Mouse (Mus musculus) forebrain, embryonic 14.5 days (tissue): ENCODE measurements at regions not wholly inside any gene's neighbourhood (a gene's known extent, or its start where the extent isn't known, plus 50 kb on each side); places are given as distances from the start of the nearest gene placed in this dataset.

Experiments
- ATAC-seq: fragments of 200-750 bp; cut with Nextera tagmentation; 2 replicates; pipeline ENCODE4 v1.8.0; 2017; ENCODE audit warnings: mild to moderate bottlenecking, moderate library complexity
- DNase-seq: peaks from one replicate; pipeline ENCODE4 v3.0.0-alpha.2; 2015; ENCODE audit warnings: low spot score
- H3K27ac ChIP-seq: fragments of 300-500 bp; sonication (generic); 2 replicates; pipeline ENCODE4 v1.5.1; 2014; ENCODE audit warnings: low read depth, mild to moderate bottlenecking, control low read depth, low read length, moderate library complexity
- H3K27me3 ChIP-seq: fragments of 300-500 bp; sonication (generic); replicated peaks from 2 replicates; pipeline ENCODE4 v1.6.1; 2014; ENCODE audit warnings: low read length, control low read depth, mixed read lengths; ENCODE audit not compliant: control insufficient read depth, insufficient read depth
- H3K36me3 ChIP-seq: fragments of 300-500 bp; sonication (generic); 2 replicates; pipeline ENCODE4 v1.6.1; 2014; ENCODE audit warnings: low read length, control low read depth; ENCODE audit not compliant: control insufficient read depth, insufficient read depth
- H3K4me1 ChIP-seq: fragments of 300-500 bp; sonication (generic); 2 replicates; pipeline ENCODE4 v1.6.1; 2014; ENCODE audit warnings: antibody characterized with exemption, low read length, control low read depth; ENCODE audit not compliant: control insufficient read depth, insufficient read depth
- H3K4me2 ChIP-seq: fragments of 300-500 bp; sonication (generic); 2 replicates; pipeline ENCODE4 v1.6.1; 2014; ENCODE audit warnings: mild to moderate bottlenecking, control low read depth, low read length
- H3K4me3 ChIP-seq: fragments of 300-500 bp; sonication (generic); 2 replicates; pipeline ENCODE4 v1.5.1; 2014; ENCODE audit warnings: low read depth, low read length, control low read depth
- H3K9ac ChIP-seq: fragments of 300-500 bp; sonication (generic); 2 replicates; pipeline ENCODE4 v1.6.1; 2014; ENCODE audit warnings: mild to moderate bottlenecking, low read length, control low read depth, moderate library complexity
- H3K9me3 ChIP-seq: fragments of 300-500 bp; sonication (generic); replicated peaks from 2 replicates; pipeline ENCODE4 v1.6.1; 2016; ENCODE audit warnings: low read length, control low read depth, mixed read lengths; ENCODE audit not compliant: control insufficient read depth
- WGBS: fragments of 180-500 bp; shearing (Covaris S2); extraction: QIAGEN DNeasy Blood & Tissue Kit; methylation state at CpG from one replicate; pipeline ENCODE4 v1.1.7; 2014; 5-methylcytosine and 5-hydroxymethylcytosine counted together

DNA sequence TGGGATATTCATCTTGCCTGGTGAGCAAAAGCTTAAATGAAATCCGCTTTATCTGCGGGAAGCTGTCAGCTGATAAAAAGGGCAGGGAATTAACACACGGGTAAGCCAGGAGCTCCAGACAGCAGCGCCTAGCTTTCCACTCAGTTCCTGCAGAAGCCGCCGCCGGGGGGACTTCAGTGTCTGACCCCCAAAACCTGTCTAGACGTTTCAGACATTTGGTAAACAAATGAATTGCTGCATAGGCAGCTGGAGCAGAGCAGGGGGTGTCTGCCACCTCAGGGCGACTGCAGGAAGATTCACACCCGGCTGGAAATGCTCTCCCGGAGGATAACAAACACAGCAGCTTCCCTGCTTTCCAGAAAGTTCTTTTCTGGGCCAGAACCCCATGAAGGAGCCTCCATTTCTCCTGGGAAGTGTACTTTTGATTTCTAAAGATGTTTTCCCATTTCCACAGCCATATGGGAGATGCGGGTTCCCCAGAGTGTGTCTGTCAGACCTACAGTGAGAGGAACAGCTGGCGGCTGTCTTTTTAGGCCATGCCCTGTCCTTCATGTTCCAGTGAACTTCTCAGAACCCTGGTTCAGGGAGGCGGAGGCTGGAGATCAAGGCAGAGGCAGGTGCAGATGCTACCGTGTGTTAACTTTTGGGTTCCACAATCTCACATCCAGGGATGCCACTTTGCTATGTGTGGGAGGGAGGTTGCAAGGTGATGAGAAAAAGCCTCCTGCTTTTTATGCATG is 58.7 kb upstream of the Pmepa1 start:
- H3K36me3 ChIP-seq, result no peaks in the 10 kb centered on the region

DNA sequence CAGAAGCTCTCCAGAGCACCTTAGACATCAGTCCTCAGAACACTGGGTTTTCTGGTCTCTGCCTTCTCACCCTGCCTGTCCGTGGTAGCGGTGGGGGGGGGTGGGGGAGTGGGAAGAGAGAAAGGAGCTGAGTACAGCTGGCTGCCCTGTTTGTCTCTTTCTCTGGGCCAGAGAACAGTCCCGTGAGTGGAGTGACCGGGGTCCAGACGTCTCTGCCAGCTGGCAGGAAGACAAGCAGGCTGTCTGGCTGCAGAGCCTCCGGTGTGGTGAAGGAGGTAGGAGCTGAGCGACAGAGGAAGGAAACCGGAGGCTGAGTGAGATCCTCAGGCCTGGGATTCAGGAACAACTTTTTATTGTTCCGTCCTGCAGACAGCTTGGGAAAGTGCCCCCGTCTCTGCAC is 59.5 kb upstream of the Pmepa1 start:
- peak; percentile 78 for DNase-seq
- Histone ChIP-seq H3K36me3 (no peaks in the 10 kb centered on the region), H3K9ac (peak overlapping the region; percentile 25; the same call in 1 of the 2 replicates), H3K9me3 (no peaks in the 10 kb centered on the region), H3K4me3 (no peak overlapping the region), H3K4me1 (peaks cover 29% of the 10 kb centered on the region), H3K4me2 (no peak overlapping the region), H3K27me3 (0 out of 2 replicates have a peak, but pooled peaks cover 2% of the 10 kb centered on the region), H3K27ac (0 out of 2 replicates have a peak overlapping the region, but pooled peaks have one; percentile 7)
- peak; percentile 59 for ATAC-seq
- WGBS, result 23% methylated on average over 10 of the region's 10 CpGs

More for the DNA sequence above, 58.7 kb upstream of the Pmepa1 start:
- Histone ChIP-seq H3K9me3 (no peaks in the 10 kb centered on the region), H3K27me3 (0 out of 2 replicates have a peak, but pooled peaks cover 2% of the 10 kb centered on the region), H3K4me1 (peaks cover 20% of the 10 kb centered on the region), H3K9ac (no peak overlapping the region), H3K4me2 (no peak overlapping the region), H3K4me3 (no peak overlapping the region), H3K27ac (no peak overlapping the region)
- peak; percentile 38 for DNase-seq
- no peak for ATAC-seq
- 18% methylated on average over 15 of the region's 15 CpGs for WGBS

GRCm38 (mm10) chr2:173337666-173338065 is 61.3 kb upstream of the Pmepa1 start:
- 87% methylated on average over 5 of the region's 5 CpGs for whole genome bisulfite sequencing
- ATAC-seq, result no peak
- Histone ChIP-seq H3K4me1 (peaks cover 31% of the 10 kb centered on the region), H3K36me3 (no peaks in the 10 kb centered on the region), H3K27me3 (0 out of 2 replicates have a peak, but pooled peaks cover 2% of the 10 kb centered on the region), H3K27ac (no peak overlapping the region), H3K4me3 (no peak overlapping the region), H3K4me2 (no peak overlapping the region), H3K9ac (no peak overlapping the region), H3K9me3 (no peaks in the 10 kb centered on the region)
- no peak for DNase-seq

GRCm38 (mm10) chr2:173338671-173339070 is 62.3 kb upstream of the Pmepa1 start:
- Histone ChIP-seq H3K36me3 (no peaks in the 10 kb centered on the region), H3K9me3 (no peaks in the 10 kb centered on the region), H3K9ac (no peak overlapping the region), H3K4me2 (no peak overlapping the region), H3K4me3 (no peak overlapping the region), H3K27ac (no peak overlapping the region), H3K27me3 (0 out of 2 replicates have a peak, but pooled peaks cover 2% of the 10 kb centered on the region), H3K4me1 (peaks cover 36% of the 10 kb centered on the region)
- peak; percentile 45 for DNase-seq
- ATAC-seq, result no peak
- 31% methylated on average over 5 of the region's 5 CpGs for WGBS

GRCm38 (mm10) chr2:173339211-173339610 is 62.9 kb upstream of the Pmepa1 start:
- Histone ChIP-seq H3K9me3 (no peaks in the 10 kb centered on the region), H3K4me1 (peaks cover 35% of the 10 kb centered on the region), H3K4me2 (no peak overlapping the region), H3K27me3 (0 out of 2 replicates have a peak, but pooled peaks cover 2% of the 10 kb centered on the region), H3K9ac (no peak overlapping the region), H3K4me3 (no peak overlapping the region), H3K36me3 (no peaks in the 10 kb centered on the region), H3K27ac (no peak overlapping the region)
- ATAC-seq, result no peak
- DNase-seq, result no peak
- 70% methylated on average over 3 of the region's 3 CpGs for WGBS

DNA sequence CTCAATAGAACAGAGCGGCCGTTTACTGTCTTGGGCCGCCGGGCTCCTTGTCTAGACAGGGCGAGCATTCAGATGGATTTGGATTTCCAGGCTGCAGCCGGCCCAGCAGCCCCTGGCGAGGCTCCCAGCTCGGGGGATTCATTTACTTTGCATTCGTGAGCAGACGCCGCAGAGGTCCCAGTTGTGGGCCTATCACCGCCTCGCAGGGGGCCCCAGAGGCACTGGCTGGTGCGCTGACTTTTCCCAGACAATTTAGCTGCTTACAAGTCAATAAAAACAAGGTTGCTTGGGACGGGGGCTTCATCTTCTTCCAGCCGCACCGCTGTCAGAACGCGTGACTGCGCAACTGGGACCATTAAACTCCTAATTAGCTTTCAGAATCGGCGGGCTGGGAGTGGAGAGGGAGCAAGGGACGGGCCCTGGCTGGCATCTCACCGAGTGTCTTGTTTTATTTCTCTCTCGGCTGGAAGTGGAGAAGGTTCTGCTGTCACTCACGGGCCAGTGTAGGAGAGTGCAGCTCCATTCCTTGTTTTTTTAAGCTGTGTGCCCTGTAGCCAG is 63.8 kb upstream of the Pmepa1 start:
- H3K9ac ChIP-seq, result 0 out of 2 replicates have a peak overlapping the region, but pooled peaks have one; percentile 29
- H3K27me3 ChIP-seq, result 0 out of 2 replicates have a peak, but pooled peaks cover 2% of the 10 kb centered on the region
- H3K27ac ChIP-seq, result peak overlapping the region; percentile 52
- ATAC-seq (peak; percentile 73), DNase-seq (peak; percentile 88)
- peak overlapping the region; percentile 52 for H3K4me2 ChIP-seq
- no peaks in the 10 kb centered on the region for H3K9me3 ChIP-seq
- peak overlapping the region; percentile 15 for H3K4me3 ChIP-seq
- peaks cover 32% of the 10 kb centered on the region for H3K4me1 ChIP-seq
- H3K36me3 ChIP-seq, result no peaks in the 10 kb centered on the region
- WGBS, result 1% methylated on average over 26 of the region's 26 CpGs

DNA sequence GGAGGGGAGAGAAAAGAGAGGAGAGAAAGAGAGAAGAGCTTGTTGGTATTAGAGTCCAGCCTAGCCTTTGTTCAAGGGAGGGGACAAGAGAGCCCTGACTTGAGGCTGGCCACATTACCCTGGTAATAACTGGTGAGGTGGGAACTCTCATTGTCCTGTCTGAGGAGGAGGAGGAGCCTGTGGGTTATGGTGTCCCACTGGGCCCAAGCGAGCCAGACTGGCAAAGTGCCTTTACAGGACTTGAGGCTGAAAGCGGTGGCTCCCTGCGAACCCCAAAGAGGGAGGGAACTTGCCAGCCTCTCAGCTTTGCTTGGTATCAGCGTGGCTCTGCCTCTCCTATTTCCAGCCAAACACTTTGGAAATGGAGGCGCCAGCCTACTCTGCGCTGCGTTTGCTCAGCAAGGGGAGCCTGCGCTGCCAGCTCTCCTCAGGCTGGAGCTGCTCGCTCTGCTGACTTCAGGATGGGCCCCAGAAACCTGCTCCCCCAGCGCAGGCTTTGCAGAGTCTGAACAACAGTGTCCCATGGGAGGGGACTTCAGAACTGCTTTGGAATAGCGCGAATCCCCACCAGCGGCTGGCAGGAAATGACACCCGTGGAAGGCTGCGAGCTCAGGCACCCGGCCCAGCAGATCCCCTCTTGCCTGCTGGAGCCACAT is 66.4 kb upstream of the Pmepa1 start:
- no peak overlapping the region for H3K9ac ChIP-seq
- no peak overlapping the region for H3K4me3 ChIP-seq
- peaks cover 20% of the 10 kb centered on the region for H3K4me1 ChIP-seq
- no peak for ATAC-seq
- H3K27ac ChIP-seq, result no peak overlapping the region
- no peaks in the 10 kb centered on the region for H3K36me3 ChIP-seq
- H3K27me3 ChIP-seq, result no peaks in the 10 kb centered on the region
- H3K9me3 ChIP-seq, result no peaks in the 10 kb centered on the region
- no peak overlapping the region for H3K4me2 ChIP-seq
- 49% methylated on average over 16 of the region's 16 CpGs for WGBS
- peak; percentile 63 for DNase-seq

- WGBS, result 95% methylated on average over 2 of the region's 2 CpGs
- H3K36me3 ChIP-seq, result no peaks in the 10 kb centered on the region
- no peak overlapping the region for H3K4me2 ChIP-seq
- DNase-seq (no peak), ATAC-seq (no peak)
- no peaks in the 10 kb centered on the region for H3K9me3 ChIP-seq
- H3K27ac ChIP-seq, result no peak overlapping the region
- H3K27me3 ChIP-seq, result no peaks in the 10 kb centered on the region
- H3K9ac ChIP-seq, result no peak overlapping the region
- no peak overlapping the region for H3K4me3 ChIP-seq
- H3K4me1 ChIP-seq, result peaks cover 20% of the 10 kb centered on the region
Observed at GRCm38 (mm10) chr2:173343665-173344064, 67.3 kb upstream of the Pmepa1 start.
